Mouse (Mus musculus) liver, embryonic 11.5 days (tissue): ENCODE results near the gene Tmem150c. TPM values are rescaled to one million over a fixed set of nuclear protein-coding genes. Genes with fewer than 3 reads are reported as not detected.

ENCODE experiments used
- ATAC-seq: fragments of 200-750 bp; cut with Nextera tagmentation; replicated peaks from 2 replicates; pipeline ENCODE4 v1.8.0; 2017; ENCODE audit warnings: moderate number of reproducible peaks, mild to moderate bottlenecking, moderate TSS enrichment, moderate library complexity; ENCODE audit not compliant: low FRiP score
- DNase-seq: peaks from one replicate; pipeline ENCODE4 v3.0.0-alpha.2; 2017; ENCODE audit warnings: low spot score
- H3K27ac ChIP-seq: fragments of 300-500 bp; sonication (generic); 2 replicates; pipeline ENCODE4 v1.5.1; 2014; ENCODE audit warnings: mild to moderate bottlenecking, low read depth, low read length, control low read depth
- H3K27me3 ChIP-seq: fragments of 300-500 bp; sonication (generic); replicated peaks from 2 replicates; pipeline ENCODE4 v1.6.1; 2014; ENCODE audit warnings: low read length, mixed read lengths; ENCODE audit not compliant: control insufficient read depth, insufficient read depth
- H3K36me3 ChIP-seq: fragments of 300-500 bp; sonication (generic); 2 replicates; pipeline ENCODE4 v1.6.1; 2014; ENCODE audit warnings: mild to moderate bottlenecking, low read length, moderate library complexity, mixed read lengths; ENCODE audit not compliant: control insufficient read depth, insufficient read depth
- H3K4me1 ChIP-seq: fragments of 300-500 bp; sonication (generic); replicated peaks from 2 replicates; pipeline ENCODE4 v1.6.1; 2014; ENCODE audit warnings: low read length, mixed read lengths; ENCODE audit not compliant: control insufficient read depth, insufficient read depth
- H3K4me2 ChIP-seq: fragments of 300-500 bp; sonication (generic); 2 replicates; pipeline ENCODE4 v1.6.1; 2014; ENCODE audit warnings: mild to moderate bottlenecking, control low read depth, moderate library complexity
- H3K4me3 ChIP-seq: fragments of 300-500 bp; sonication (generic); 2 replicates; pipeline ENCODE4 v1.5.1; 2014; ENCODE audit warnings: low read depth, low read length, control low read depth
- H3K9ac ChIP-seq: fragments of 300-500 bp; sonication (generic); 2 replicates; pipeline ENCODE4 v1.6.1; 2014; ENCODE audit warnings: low read depth, low read length, control low read depth
- H3K9me3 ChIP-seq: fragments of 300-500 bp; sonication (generic); 2 replicates; pipeline ENCODE4 v1.6.1; 2016; ENCODE audit warnings: low read length, inconsistent platforms, mixed read lengths; ENCODE audit not compliant: control insufficient read depth
- WGBS: fragments of 180-500 bp; shearing (Covaris S2); extraction: QIAGEN DNeasy Blood & Tissue Kit; methylation state at CpG from one replicate; pipeline ENCODE4 v1.1.7; 2014; 5-methylcytosine and 5-hydroxymethylcytosine counted together
- polyA plus RNA-seq: library from polyadenylated mRNA; unstranded; fragments of >200 nt; fragmentation: Nextera tagmentation; extraction: Ambion mirVana; gene quantifications from 2 replicates; pipeline ENCODE4 v1.2.1, GENCODE M21; 2014

Gene Tmem150c
- polyA plus RNA-seq, 1 experiment from 2014 or later: 2.3 TPM

DNA sequence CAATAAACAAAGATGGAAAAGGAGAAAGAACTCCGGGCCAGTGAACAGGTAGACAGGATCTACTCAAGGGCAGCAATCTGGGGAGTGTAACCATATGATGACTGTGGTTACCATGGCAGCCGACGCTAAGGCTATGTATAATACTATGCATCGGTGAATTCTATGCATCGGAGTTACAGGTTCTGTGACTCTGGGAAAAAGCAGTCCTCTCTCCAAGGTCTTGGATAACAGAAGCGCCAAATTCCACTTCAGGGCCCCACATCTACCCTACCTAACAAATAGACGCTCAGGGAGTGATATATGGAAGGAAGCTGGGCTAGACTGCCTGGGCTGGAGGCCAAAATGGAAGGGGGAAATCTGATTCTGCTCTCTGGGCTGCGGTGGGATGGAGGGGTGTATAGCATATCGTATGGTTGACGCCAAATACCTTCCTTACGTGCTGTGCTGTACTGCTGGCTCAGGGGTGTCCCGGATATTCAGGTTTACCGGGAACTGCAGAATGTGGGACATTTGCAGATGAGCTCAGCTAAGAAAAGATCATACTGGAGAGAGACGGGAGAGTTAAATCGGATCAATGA is 37.3 kb upstream of the Tmem150c start:
- peaks cover 11% of the 10 kb centered on the region; the same call in 1 of the 2 replicates for H3K4me1 ChIP-seq
- no peak overlapping the region for H3K4me2 ChIP-seq
- no peak for DNase-seq
- no peak overlapping the region for H3K27ac ChIP-seq
- no peaks in the 10 kb centered on the region for H3K9me3 ChIP-seq
- WGBS: 68% methylated on average over 15 of the region's 15 CpGs
- H3K4me3 ChIP-seq: no peak overlapping the region
- no peaks in the 10 kb centered on the region for H3K27me3 ChIP-seq
- ATAC-seq: no peak
- H3K9ac ChIP-seq: no peak overlapping the region
- H3K36me3 ChIP-seq: no peaks in the 10 kb centered on the region

DNA sequence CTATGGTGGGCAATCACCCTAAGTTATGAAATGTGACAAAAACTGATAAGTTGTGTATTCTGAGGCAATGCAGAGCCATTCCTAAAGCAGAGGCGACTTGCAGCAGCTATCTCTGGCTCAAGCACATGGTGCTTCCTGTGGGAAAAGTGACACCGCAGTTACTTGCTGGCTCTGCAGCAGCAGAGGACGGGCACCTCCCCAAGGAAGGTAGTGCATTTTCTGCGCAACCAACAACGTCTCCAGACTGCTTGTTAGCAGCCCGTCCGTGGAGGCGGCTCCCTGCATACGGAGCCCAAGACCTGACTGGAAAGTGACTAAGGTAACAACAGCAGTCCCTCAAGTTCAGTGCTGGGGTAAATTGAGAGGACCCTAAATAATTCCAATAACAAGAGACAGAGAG is 36.8 kb upstream of the Tmem150c start:
- no peak overlapping the region for H3K4me2 ChIP-seq
- WGBS: 47% methylated on average over 9 of the region's 9 CpGs
- H3K36me3 ChIP-seq: no peaks in the 10 kb centered on the region
- H3K4me1 ChIP-seq: peaks cover 11% of the 10 kb centered on the region; the same call in 1 of the 2 replicates
- H3K9ac ChIP-seq: no peak overlapping the region
- ATAC-seq: no peak
- H3K9me3 ChIP-seq: no peaks in the 10 kb centered on the region
- no peak overlapping the region for H3K27ac ChIP-seq
- no peaks in the 10 kb centered on the region for H3K27me3 ChIP-seq
- H3K4me3 ChIP-seq: no peak overlapping the region
- DNase-seq: no peak

DNA sequence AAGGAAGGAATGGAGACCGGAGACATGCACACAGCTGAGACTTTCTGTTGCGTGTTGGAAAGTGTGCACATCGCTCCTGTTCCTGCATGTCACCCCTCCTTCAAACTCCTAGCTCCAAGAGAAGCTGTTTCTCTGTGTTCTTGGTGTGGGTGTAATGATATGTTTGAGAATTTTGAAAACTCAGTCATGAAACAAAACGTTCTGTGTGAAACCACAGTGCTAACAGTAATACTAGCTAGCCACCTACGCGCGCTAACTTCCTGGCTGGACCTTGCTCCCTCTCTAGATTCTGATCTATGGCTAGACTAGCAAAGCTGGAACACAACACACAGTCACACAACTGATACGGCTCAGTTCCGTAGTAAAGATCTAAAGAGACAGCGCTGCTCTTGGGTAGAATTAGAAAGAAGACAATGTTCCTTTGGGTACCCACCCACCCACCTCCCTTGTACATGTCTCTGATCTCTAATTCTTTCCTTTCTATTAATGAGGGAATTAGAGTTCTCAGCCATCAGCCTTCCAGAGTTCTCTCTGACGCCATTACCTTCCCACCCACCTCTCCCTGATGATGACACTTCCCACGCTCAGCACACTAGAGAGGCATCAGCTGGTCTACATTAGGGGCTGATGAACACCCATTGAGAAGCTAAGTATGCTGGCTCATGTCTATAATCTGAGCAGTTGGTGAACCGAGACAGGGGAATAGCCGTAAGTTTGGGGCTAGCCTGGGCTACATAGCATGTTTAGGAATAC is 32.0 kb upstream of the Tmem150c start:
- Histone ChIP-seq H3K9me3 (no peaks in the 10 kb centered on the region), H3K27ac (no peak overlapping the region), H3K4me3 (no peak overlapping the region), H3K4me1 (peaks cover 3% of the 10 kb centered on the region; the same call in 1 of the 2 replicates), H3K4me2 (no peak overlapping the region), H3K27me3 (no peaks in the 10 kb centered on the region), H3K9ac (no peak overlapping the region), H3K36me3 (no peaks in the 10 kb centered on the region)
- DNase-seq (no peak), ATAC-seq (no peak)
- WGBS: 84% methylated on average over 14 of the region's 14 CpGs

DNA sequence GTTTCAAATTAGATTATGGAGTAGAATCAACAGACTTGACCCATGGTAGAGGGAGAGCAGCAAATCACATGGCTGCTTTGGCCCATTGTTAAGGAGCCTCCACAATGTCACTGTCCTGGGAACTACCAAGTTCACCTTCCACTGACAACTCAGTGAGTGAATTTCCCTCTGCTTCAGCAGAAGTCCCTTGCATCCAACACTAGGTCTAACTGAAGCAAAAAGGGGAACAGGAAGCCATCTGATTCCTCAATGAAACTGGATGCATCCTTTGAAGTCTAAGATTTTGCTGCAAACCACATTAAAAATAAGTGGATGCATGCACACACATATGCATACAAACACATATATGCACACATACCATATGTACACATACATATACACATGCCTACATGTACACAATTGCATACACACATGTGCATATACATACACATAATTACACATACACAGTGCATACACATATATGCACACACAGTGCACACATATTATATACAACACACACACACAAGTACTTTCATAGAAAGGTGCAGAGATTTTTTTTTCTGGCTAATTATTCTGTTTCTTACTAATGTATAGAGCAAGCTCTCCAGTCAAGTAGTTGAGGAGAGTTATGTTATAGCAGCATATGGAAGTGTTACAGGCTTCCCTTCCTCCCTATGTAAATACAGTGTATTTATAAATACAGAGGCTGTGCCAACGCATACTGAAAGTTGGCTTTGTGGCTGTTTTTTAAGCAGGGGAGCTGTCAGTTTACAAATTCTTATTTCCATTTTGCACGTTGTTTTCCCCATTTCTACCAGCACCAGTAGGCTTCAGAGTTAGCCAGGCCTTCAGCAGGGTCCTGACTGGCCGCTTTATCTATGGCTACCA is 27.7 kb upstream of the Tmem150c start:
- H3K27ac ChIP-seq: no peak overlapping the region
- no peak overlapping the region for H3K9ac ChIP-seq
- H3K4me2 ChIP-seq: no peak overlapping the region
- no peak for ATAC-seq
- no peaks in the 10 kb centered on the region for H3K9me3 ChIP-seq
- H3K4me1 ChIP-seq: no peaks in the 10 kb centered on the region; the same call in 1 of the 2 replicates
- 78% methylated on average over 3 of the region's 3 CpGs for WGBS
- DNase-seq: no peak
- no peaks in the 10 kb centered on the region for H3K36me3 ChIP-seq
- no peaks in the 10 kb centered on the region for H3K27me3 ChIP-seq
- no peak overlapping the region for H3K4me3 ChIP-seq

DNA sequence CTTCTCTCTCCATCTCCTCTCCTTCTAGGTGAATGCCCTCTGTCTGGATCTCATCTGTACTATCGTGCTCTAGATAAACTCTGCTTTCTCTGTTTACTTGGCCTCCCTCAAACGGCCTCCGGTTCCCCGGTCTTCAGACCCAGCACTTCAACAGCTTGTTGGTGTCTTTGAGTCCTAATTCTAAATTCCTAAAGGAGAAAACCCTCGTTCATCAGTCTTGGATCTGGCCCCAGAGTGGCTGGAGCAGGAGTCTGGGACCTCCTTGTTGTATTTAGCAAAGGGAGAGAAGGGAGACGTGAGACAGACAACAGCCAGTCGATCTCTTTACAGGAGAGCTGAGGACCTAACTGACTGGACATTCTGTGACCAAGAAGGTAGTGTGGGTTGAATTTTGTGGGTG is 27.0 kb upstream of the Tmem150c start:
- H3K27ac ChIP-seq: no peak overlapping the region
- H3K9me3 ChIP-seq: no peaks in the 10 kb centered on the region
- DNase-seq (no peak), ATAC-seq (no peak)
- H3K4me3 ChIP-seq: no peak overlapping the region
- H3K27me3 ChIP-seq: no peaks in the 10 kb centered on the region
- no peaks in the 10 kb centered on the region for H3K36me3 ChIP-seq
- no peak overlapping the region for H3K9ac ChIP-seq
- WGBS: 49% methylated on average over 7 of the region's 7 CpGs
- H3K4me1 ChIP-seq: no peaks in the 10 kb centered on the region; the same call in 1 of the 2 replicates
- no peak overlapping the region; the same call in 1 of the 2 replicates for H3K4me2 ChIP-seq

DNA sequence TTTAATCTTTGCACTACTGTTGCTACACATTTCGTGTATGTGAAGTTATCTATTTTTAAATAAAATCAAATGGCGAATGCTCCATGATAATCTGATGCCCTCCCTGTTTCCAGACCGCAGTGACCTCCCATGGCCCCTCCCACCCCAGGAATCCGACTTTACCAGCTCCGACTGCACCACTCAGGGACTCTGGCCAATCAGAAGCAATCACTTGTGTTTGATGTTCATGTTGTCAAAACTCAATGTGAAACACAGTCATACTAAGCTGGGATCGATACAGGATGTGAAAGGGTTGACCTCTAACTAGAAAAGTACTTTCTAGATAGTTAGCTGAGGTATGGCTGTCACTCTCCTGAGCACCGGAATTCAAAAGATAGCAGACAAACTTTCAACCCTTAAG is 26.3 kb upstream of the Tmem150c start:
- 19% methylated on average over 7 of the region's 7 CpGs for WGBS
- no peaks in the 10 kb centered on the region for H3K36me3 ChIP-seq
- no peak overlapping the region for H3K4me3 ChIP-seq
- no peak overlapping the region for H3K9ac ChIP-seq
- no peaks in the 10 kb centered on the region for H3K9me3 ChIP-seq
- DNase-seq (no peak), ATAC-seq (no peak)
- H3K4me2 ChIP-seq: no peak overlapping the region
- no peaks in the 10 kb centered on the region for H3K27me3 ChIP-seq
- H3K27ac ChIP-seq: no peak overlapping the region
- peaks cover 4% of the 10 kb centered on the region; the same call in 1 of the 2 replicates for H3K4me1 ChIP-seq

DNA sequence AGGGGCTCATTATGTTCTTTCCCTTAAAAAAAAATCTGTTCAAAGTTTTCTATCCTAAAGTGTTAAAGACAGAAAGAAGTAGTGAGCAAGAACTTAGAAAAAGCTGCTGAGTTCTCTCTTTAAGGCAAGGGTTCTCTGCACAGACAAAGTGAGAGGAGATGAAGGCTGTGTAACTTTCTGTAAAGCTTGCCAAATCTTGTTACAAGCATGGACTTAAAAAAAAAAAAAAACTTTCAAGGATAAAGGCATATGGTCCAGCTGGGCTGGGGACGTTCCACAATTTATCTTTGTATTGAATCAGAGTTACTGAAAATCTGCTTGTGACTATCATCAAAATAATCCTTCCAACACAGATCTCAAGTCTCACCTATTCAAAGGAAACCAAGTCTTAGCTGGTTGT is 21.4 kb upstream of the Tmem150c start:
- Histone ChIP-seq H3K9me3 (no peaks in the 10 kb centered on the region), H3K4me3 (no peak overlapping the region), H3K27ac (no peak overlapping the region), H3K4me1 (peaks cover 4% of the 10 kb centered on the region; the same call in 1 of the 2 replicates), H3K4me2 (no peak overlapping the region), H3K27me3 (no peaks in the 10 kb centered on the region), H3K36me3 (no peaks in the 10 kb centered on the region), H3K9ac (no peak overlapping the region)
- no peak for ATAC-seq
- no peak for DNase-seq
- 83% methylated on average over 1 of the region's 1 CpGs for WGBS

DNA sequence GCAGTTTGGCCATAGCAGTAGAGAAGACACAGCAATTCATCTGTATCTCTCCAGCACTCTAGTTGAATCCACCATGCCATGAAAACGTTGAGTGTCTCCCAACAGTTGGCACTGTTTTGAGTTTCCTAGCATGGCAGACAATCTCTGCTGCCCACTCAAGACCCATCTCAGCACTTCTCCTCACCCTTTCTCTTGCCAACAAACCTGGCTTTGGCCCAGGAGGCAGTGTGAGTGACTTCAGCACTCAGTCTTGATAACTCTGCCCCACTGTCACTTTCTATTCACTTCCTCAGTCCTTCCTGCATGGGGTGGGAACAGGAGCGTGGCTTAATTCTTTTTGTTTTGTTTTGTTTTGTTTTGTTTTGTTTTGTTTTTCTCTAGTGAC is 19.2 kb upstream of the Tmem150c start:
- no peak for ATAC-seq
- Histone ChIP-seq H3K9ac (no peak overlapping the region), H3K4me3 (no peak overlapping the region), H3K27ac (no peak overlapping the region), H3K9me3 (no peaks in the 10 kb centered on the region), H3K27me3 (no peaks in the 10 kb centered on the region), H3K4me1 (0 out of 2 replicates have a peak, but pooled peaks cover 4% of the 10 kb centered on the region), H3K4me2 (no peak overlapping the region), H3K36me3 (no peaks in the 10 kb centered on the region)
- no peak for DNase-seq
- 52% methylated on average over 2 of the region's 2 CpGs for WGBS
